Mouse (Mus musculus): ENCODE data around the gene Rln3.
A peak's percentile ranks its signal among the peaks of the same experiment; 100 is the strongest.

Rln3 gene

GRCm38 (mm10) chr8:83996567-83997505 is 48.0 kb downstream of the Rln3 start:
- peak in 1 of 2 experiments; percentile 71 for DNase-seq (ENCODE audit: low spot score in 2 of 2)

GRCm38 (mm10) chr8:83995973-83996372 is 48.8 kb downstream of the Rln3 start:
- no peak for DNase-seq (ENCODE audit: low spot score in 2 of 2)

GRCm38 (mm10) chr8:83994030-83994429 is 50.8 kb downstream of the Rln3 start:
- no peak for DNase-seq (ENCODE audit: low spot score in 2 of 2)

Measured in left cerebral cortex, adult 9 months (tissue).